Mouse (Mus musculus): ENCODE results near the gene Trappc12.
A peak's percentile ranks its signal among the peaks of the same experiment; 100 is the strongest.

The Trappc12 gene

GRCm38 (mm10) chr12:28750021-28750633 lies at the start of gene Trappc12:
Gene Trappc12, minus strand, starts transcription at chr12:28750472.
- DNase-seq (ENCODE audit: low spot score) = peak; percentile 84

DNA sequence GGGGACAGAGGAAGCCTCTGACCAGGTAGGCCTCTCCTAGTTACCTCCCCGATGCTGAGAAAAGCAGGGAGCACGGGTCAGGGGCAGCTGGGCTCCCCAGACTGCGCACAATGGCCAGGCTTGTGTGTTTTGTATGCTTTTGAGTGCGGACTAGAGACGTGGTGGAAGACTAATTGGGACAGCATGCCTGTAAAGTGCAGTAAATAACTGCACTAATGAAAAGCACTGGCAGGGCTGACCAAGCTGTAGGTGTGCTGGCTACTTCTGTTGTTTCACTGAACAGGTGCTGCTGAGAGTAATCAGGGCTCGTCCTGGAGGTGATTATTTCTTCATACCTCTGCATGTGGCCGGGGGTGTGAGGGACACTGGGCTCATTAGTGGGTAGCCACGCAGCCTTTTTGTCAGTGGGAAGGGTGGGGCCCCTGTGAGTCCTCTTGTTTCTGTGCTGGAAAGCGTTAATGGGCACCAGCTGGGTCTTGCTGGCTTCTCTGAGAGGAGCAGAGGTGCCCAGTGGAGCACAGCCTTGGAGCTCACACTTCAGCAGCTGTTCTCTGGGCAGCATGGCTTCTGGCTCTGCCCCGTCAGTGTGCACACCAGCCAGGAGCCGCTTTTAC lies 49.6 kb upstream of the Trappc12 start:
- DNase-seq (ENCODE audit: low spot score) = no peak

DNA sequence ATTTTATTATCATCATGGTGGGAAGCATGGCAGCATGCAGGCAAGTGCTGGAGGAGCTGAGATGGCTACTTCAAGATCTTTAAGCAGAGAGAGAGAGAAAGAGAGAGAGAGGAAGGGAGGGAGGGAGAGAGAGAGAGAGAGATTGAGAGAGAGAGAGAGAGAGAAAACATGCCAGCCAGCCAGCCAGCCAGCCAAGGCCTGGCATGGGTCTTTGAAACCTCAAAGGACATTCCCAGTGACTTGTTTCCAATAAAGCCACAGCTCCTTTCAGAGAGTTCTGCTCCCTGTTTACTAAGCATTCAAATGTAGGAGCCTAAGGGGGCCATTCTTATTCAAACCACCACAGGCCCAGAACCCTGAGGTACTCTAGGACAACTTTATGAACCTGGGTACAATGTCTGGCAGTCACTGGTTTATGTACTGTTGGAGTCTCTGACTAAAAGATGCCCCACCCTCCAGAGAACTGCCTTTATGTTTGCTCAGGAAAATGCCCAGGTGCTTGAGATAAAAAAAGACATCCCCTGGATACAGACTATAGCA lies 46.7 kb upstream of the Trappc12 start:
- DNase-seq (ENCODE audit: low spot score) = no peak

DNA sequence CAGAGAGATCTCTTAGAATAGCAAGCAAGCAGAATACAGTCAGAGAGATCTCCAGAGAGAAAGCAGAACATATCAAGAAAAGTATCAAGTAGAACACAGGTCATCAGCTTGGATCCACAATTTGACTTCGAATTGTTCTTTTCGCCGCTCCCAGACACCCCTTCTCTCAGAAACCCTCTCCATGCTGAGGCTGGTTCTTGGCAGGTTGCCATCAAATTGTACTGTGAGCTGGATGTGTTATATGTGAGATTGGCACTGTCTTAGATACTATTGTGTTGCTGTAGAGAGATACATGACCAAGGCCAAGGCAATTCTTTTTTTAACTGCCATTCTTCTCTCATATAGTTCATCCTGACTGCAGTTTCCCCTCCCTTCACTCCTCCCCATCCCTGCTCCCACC lies 44.8 kb upstream of the Trappc12 start:
- no peak for DNase-seq (ENCODE audit: low spot score)

DNA sequence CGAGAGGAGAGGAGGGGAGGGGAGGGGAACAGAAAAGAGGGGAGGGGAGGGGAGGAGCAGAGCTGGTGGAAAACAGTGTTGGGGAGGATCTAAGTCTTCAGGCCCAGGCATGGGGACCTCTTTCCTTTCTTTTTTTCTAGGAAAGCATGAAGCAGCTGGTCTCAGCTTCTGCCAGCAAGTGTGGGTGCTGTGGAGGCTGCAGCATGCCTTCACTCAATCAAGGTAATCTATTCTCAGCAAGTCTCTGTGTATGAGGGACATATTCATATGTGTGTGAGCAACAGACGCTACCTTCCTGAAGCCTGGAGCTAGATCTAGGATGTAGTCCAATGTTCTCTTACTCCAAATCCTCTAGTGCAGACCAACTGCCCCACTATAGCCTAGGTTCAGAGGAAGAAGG lies 43.4 kb upstream of the Trappc12 start:
- no peak for DNase-seq (ENCODE audit: low spot score)

DNA sequence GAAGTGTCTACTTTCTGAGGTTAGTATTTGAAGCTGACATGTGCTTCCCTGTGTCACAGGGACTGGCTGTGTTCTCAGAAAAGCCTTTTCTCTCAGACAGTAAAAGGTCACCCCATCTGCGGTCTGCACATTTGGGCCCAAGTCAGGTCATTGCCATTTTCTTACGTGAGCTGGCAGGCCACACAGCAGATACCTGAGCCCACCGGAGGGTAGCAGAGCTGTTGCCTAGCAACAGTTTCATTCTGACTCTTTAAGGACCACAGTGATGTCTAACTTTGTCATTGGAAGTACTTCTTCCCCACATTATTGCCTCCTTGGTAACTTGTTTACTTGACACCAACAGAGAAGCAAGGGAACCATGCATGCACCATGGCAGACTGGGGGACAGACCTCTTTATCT lies 42.3 kb upstream of the Trappc12 start:
- no peak for DNase-seq (ENCODE audit: low spot score)

- DNase-seq (ENCODE audit: low spot score) = no peak
These were observed 36.0 kb upstream of the Trappc12 start for GRCm38 (mm10) chr12:28786310-28786709.

- DNase-seq (ENCODE audit: low spot score) = no peak
These were observed 35.0 kb upstream of the Trappc12 start for GRCm38 (mm10) chr12:28785299-28785698.

DNA sequence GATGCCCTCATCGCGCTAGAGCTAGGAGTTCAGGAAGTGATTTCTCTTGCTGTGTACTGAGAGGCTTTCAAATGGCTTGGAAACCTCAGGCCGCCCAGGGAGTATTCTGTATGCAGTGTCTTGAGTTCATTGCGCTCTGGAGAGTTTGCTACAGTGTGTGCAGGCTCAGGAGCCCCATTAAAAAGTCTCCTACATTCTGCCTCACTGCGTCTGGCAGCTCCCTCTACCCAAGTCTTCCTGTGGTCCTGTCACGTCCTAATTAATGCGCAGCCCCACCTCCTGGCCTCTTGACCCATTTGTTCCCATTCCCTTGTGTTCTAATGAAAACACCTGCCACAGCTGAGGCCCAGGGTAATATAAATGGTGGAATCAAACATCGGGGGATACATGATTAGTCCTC lies 34.6 kb upstream of the Trappc12 start:
- no peak for DNase-seq (ENCODE audit: low spot score)

- DNase-seq (ENCODE audit: low spot score) = peak; percentile 29
These were observed 34.1 kb upstream of the Trappc12 start for GRCm38 (mm10) chr12:28784355-28784754.

DNA sequence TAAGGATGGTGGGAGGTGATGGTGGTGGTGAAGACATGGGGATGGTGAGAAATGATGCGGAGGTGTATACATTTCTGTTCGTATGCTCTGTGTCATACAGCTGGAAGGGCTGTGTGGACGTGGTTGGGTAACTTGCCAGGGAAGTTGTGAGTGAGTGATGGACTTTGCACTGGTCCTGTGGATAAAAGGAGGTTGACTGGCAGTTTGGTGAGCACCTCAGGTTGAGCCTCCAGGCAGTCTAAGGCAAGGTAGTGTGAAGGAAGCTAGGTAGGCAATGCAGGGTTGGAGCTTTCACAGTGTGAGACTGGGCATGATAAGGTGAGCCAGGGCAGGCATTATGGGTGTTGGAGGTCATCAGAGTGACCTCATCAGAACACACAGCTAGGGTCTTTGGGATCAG lies 32.4 kb upstream of the Trappc12 start:
- no peak for DNase-seq (ENCODE audit: low spot score)

DNA sequence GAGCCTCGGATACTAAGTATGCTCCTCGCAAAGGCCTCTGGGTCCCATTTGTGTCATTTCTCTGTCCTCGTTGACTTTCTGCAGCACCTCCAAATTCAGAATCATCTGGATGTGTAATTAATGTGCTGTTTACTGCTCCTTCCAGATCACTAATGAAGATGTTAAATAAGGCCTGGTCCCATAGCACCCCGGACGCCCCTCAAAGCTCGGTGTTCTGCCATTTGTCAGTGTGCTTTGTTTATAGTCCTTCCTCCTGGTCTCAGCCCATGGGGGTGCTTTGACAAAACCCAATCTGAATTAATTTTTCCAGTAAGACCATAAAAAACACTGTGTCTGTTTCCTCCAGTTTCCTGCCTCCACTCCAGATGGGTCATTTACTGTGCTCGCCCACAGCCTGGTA lies 29.9 kb upstream of the Trappc12 start:
- DNase-seq (ENCODE audit: low spot score) = no peak

DNA sequence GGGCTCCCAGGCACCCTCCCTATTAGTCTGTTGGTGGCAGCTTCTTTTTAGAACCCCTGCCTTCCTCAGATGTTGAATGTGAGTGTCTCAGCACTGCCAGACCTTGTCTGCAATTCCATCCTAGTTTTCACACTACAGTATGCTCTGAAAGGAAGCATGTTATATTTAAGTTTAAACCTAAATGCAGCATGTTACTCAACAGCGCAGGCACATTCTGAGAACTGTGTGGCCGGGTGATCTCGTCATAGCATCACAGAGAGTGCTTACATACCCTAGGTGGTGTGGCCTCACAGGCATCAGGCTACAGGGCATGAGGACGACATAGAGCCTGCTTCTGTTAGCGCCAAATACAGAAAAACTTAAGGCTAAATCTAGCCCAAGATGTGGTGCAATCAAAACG lies 25.4 kb upstream of the Trappc12 start:
- DNase-seq (ENCODE audit: low spot score) = no peak

- no peak for DNase-seq (ENCODE audit: low spot score)
These were observed 24.8 kb upstream of the Trappc12 start for GRCm38 (mm10) chr12:28775120-28775519.

GRCm38 (mm10) chr12:28773815-28774214 lies 23.5 kb upstream of the Trappc12 start:
- DNase-seq (ENCODE audit: low spot score) = no peak

- DNase-seq (ENCODE audit: low spot score) = no peak
These were observed 19.7 kb upstream of the Trappc12 start for GRCm38 (mm10) chr12:28769953-28770352.

DNA sequence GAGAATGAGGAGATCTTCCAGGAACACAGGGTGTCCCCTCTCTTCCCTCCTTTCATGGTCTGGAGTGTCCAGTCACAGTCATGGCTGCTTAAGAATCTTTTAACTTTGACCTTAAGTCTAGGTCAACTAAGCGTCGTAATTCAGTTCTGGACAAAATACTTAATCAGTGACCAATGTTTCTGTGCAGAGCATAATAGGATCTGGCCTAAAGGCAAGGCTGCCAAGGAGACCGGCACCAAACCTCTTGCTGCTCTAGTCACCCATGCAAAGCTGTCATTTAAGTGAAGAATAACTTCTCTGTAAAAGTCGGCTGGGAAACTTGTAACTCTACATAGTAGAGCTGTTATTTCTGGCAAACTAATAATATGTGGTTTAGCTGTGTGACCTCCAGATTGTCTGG lies 5.7 kb upstream of the Trappc12 start:
- DNase-seq (ENCODE audit: low spot score) = no peak

DNA sequence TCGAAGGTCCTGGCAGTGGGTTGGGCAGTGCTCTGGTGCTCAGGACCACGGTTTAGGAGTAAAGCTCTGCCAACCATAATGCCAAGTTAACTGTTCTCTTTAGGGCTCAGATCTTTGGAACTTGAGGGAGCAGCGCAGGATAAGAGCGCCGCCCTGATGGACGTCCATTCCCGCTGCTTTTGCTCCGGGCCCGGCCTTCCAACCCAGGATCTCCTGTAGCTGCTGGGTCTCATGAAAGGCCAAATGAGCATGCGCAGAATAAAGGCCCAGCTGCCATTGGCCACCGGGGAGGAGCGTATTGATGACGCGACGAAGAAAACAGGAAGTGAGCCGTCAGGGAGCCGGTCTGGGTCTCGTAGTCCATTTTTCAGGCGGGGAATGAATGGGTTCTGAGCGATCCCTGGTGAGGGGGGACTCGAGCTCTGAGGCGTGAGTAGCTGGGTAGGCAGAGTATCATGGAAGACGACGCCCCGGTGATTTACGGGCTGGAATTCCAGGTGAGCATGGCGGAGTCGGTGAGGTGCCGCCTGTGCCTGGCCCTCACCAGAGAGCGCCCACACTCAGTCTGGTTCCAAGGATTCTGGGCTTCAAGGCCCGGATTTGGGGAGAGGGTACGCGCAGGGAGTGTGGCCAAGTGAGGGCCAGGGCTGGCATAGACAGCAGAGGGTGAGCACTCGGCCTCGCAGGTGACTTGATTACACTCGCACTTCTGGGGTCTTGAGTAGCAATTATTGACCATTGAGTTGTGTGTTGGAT lies 1.4 kb upstream of the Trappc12 start, which contains the start of gene Eipr1:
Gene Eipr1 (plus strand): TSS at position 296 of the 756 bp plus-strand sequence.
- DNase-seq (ENCODE audit: low spot score) = peak; percentile 98

DNA sequence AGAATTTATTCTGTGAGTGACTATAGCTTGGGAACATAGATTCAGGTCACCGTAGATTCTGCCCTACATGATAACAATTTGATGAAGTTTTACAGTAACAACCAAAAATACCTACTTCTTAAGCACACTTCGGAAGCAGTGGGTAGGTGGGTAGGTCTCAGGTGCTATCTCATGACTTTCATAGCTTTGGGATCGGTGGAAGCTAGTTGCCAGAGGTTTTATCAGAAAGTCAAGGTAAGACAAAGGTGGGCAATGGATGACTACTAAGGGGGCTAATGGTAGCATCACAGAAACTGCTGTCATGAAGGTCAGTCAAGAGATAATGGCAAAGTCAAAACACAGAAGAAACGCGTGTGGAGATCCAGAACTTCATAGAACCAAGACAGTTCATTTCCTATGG lies 604 bp upstream of the Trappc12 start:
- DNase-seq (ENCODE audit: low spot score) = no peak

GRCm38 (mm10) chr12:28743328-28743727 lies 6.9 kb downstream of the Trappc12 start:
- DNase-seq (ENCODE audit: low spot score) = no peak

DNA sequence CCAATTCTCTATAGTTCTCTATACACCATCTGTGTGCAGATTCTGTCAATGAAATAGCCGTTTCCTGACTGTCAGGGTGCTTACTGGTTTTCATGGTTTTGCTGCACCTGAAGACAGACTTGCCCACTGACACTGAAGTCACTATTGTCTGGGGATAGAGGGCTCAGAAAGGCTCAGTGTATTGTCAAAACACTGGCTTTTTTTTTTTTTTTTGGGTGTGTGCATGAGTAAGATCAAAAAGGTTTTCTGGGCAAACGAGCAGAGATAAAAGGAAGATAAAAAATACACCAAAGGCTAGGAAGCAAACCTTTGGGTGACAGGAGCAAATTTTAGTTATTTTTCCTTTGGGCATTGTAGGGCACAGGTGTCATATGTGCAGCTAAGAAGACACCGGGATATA lies 15.0 kb downstream of the Trappc12 start:
- no peak for DNase-seq (ENCODE audit: low spot score)

DNA sequence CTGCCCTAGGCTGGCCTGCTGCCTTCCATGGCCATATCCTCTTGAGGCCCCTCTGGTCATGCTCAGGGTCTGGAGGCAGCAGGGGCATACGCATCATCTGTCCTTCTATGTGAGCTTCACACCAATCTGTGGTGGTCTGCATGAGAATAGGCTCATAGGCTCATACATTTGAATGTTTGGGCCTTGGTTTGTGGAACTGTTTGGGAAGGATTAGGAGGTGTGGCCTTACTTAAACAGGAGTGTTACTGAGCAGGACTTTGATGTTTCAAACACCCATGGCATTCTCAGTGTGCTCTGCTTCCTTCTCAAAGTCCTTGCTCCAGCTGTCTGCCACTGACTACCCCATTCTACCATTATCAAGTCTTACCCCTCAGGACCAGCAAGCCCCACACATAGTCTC lies 16.0 kb downstream of the Trappc12 start:
- no peak for DNase-seq (ENCODE audit: low spot score)
